In the genomic region with DNA sequence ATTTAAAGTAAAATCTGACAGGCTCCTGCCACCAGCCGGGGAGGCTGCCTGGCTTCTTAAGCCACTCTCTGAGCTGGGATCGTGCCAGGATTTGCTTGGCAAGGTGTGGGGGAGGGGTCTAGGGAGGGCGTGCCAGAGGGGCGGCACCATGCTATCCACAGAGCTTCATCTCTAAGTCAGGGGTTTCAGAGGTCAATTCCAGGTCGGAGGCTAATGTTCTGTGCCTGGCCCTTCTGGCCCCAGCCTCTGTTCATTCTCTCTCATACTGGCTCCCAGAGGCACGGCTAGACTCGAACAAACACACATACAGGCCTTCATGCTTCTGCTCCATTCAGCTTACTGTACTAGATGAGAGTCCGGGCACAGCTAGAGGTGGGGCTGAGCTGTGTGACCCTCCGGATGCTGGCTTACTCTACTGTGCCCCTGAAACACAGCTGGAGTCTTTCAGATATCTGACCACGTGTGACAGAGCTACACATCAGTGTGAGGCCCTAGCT, we compare ENCODE assay signal across 8 mouse cellular contexts. TPM values are rescaled to one million over a fixed set of nuclear protein-coding genes. Genes with fewer than 3 reads are reported as not detected.
DNase-seq lines count a peak whose midpoint lies in the region; ATAC-seq and TF ChIP-seq lines count a peak whose summit lies in the region.

No protein-coding gene starts in this region.

- peaks cover 4% of the 10 kb centered on the region; the same call in 1 of the 2 replicates for H3K4me1 ChIP-seq in liver, postnatal 0 days (ENCODE audit: insufficient read depth)
- peaks cover 33% of the 10 kb centered on the region for H3K4me1 ChIP-seq in forebrain, embryonic 14.5 days (ENCODE audit: control insufficient read depth, insufficient read depth, low read length)
- peaks cover 39% of the 10 kb centered on the region for H3K4me1 ChIP-seq in limb, embryonic 10.5 days
- H3K4me1 ChIP-seq in cerebellum, adult 2 months (ENCODE audit: control insufficient read depth, insufficient read depth, low read length) = peaks cover 26% of the 10 kb centered on the region

- no peak overlapping the region for H3K9ac ChIP-seq in liver, postnatal 0 days (replicated peaks)
- no peak overlapping the region for H3K9ac ChIP-seq in forebrain, embryonic 14.5 days (ENCODE audit: low read length)

- ATAC-seq in liver, postnatal 0 days = no peak
- peak; percentile 83 for ATAC-seq in forebrain, embryonic 14.5 days

- H3K4me3 ChIP-seq in liver, postnatal 0 days (ENCODE audit: low read depth, low read length) = no peak overlapping the region
- H3K4me3 ChIP-seq in forebrain, embryonic 14.5 days (ENCODE audit: low read depth, low read length) = no peak overlapping the region
- H3K4me3 ChIP-seq in limb, embryonic 10.5 days = no peak overlapping the region
- H3K4me3 ChIP-seq in cerebellum, adult 2 months (replicated peaks; ENCODE audit: insufficient read depth, low read depth, low read length) = no peak overlapping the region

- H3K27me3 ChIP-seq in liver, postnatal 0 days (ENCODE audit: insufficient read depth, low read length) = no peaks in the 10 kb centered on the region
- H3K27me3 ChIP-seq in forebrain, embryonic 14.5 days (replicated peaks; ENCODE audit: control insufficient read depth, insufficient read depth, low read length) = no peaks in the 10 kb centered on the region
- no peaks in the 10 kb centered on the region for H3K27me3 ChIP-seq in limb, embryonic 10.5 days (ENCODE audit: low read depth, poor library complexity, severe bottlenecking)
- H3K27me3 ChIP-seq in cerebellum, adult 2 months (ENCODE audit: control insufficient read depth, insufficient read depth, low read length) = no peaks in the 10 kb centered on the region

- no peak overlapping the region for H3K27ac ChIP-seq in liver, postnatal 0 days (ENCODE audit: low read depth)
- H3K27ac ChIP-seq in forebrain, embryonic 14.5 days (ENCODE audit: low read depth, low read length) = peak overlapping the region; percentile 88
- peak overlapping the region; percentile 72 for H3K27ac ChIP-seq in limb, embryonic 10.5 days
- no peak overlapping the region for H3K27ac ChIP-seq in cerebellum, adult 2 months (ENCODE audit: insufficient read depth, low read length)

- TF ChIP-seq CTCF in liver, postnatal 0 days (IDR thresholded peaks at IDR 0.05; ENCODE audit: low read depth) = no peak
- TF ChIP-seq CTCF in cerebellum, adult 2 months (IDR thresholded peaks at IDR 0.05; ENCODE audit: borderline replicate concordance, insufficient read depth, low read depth, low read length) = no peak

- 40% methylated on average over 10 of the region's 10 CpGs for WGBS in liver, postnatal 0 days (ENCODE audit: insufficient replicate concordance)
- 14% methylated on average over 10 of the region's 10 CpGs for WGBS in forebrain, embryonic 14.5 days
- 20% methylated on average over 10 of the region's 10 CpGs for WGBS in limb, embryonic 10.5 days
- 40% methylated on average over 10 of the region's 10 CpGs for WGBS in cerebellum, adult 2 months

- no peak for TF ChIP-seq POLR2A in cerebellum, adult 2 months (IDR thresholded peaks at IDR 0.05; ENCODE audit: borderline replicate concordance, insufficient read depth, low read length)

- no peak for TF ChIP-seq EP300 in liver, postnatal 0 days (IDR thresholded peaks at IDR 0.05; ENCODE audit: low read depth)

- H3K4me2 ChIP-seq in liver, postnatal 0 days (ENCODE audit: low read depth, low read length) = no peak overlapping the region
- peak overlapping the region; percentile 27; the same call in 1 of the 2 replicates for H3K4me2 ChIP-seq in forebrain, embryonic 14.5 days (ENCODE audit: low read length)

- H3K36me3 ChIP-seq in liver, postnatal 0 days (replicated peaks; ENCODE audit: insufficient read depth, low read length) = no peaks in the 10 kb centered on the region
- H3K36me3 ChIP-seq in forebrain, embryonic 14.5 days (ENCODE audit: control insufficient read depth, insufficient read depth, low read length) = no peaks in the 10 kb centered on the region
- H3K36me3 ChIP-seq in limb, embryonic 10.5 days = no peaks in the 10 kb centered on the region

- peak; percentile 24 for DNase-seq in liver, postnatal 0 days
- no peak for DNase-seq in liver
- DNase-seq in forebrain, embryonic 14.5 days (ENCODE audit: low spot score) = peak; percentile 91
- DNase-seq in limb, embryonic 10.5 days (ENCODE audit: low spot score) = peak; percentile 46
- peak; percentile 42 for DNase-seq in retina, postnatal 7 days (ENCODE audit: low read depth, low spot score)
- no peak for DNase-seq in thymus, postnatal 10 days (ENCODE audit: low spot score in 2 of 2)
- no peak for DNase-seq in testis, postnatal 10 days (ENCODE audit: low spot score)
- no peak for DNase-seq in cerebellum, adult 2 months

- no peaks in the 10 kb centered on the region for H3K9me3 ChIP-seq in liver, postnatal 0 days (ENCODE audit: low read length)
- H3K9me3 ChIP-seq in forebrain, embryonic 14.5 days (replicated peaks; ENCODE audit: control insufficient read depth, low read length) = no peaks in the 10 kb centered on the region
- H3K9me3 ChIP-seq in limb, embryonic 10.5 days (replicated peaks) = no peaks in the 10 kb centered on the region

RNA-seq across cellular contexts. Expression of a gene that starts 44.9 kb away (rescaled TPM):
- 5.5 and 6.3 TPM in 2 replicates for polyA plus RNA-seq in liver, postnatal 0 days (2015; fragmentation: Nextera tagmentation; extraction: Ambion mirVana)
- polyA plus RNA-seq in forebrain, embryonic 14.5 days (2014; fragmentation: Nextera tagmentation; extraction: Ambion mirVana) = 1.5 and 1.7 TPM in 2 replicates
- polyA plus RNA-seq in limb, embryonic 10.5 days (2016; fragmentation: Nextera tagmentation; extraction: Ambion mirVana) = 0.23 and 1.0 TPM in 2 replicates
- 7.6 and 9.2 TPM in 2 replicates for polyA plus RNA-seq in cerebellum, adult 2 months (2012; rRNA removed)

Comparison
In these comparisons a context has a peak if more than half of its experiments do, and no peak if none do; other contexts are left out.
1. DNase-seq: peak in liver, postnatal 0 days (single experiment), forebrain, embryonic 14.5 days (single experiment), limb, embryonic 10.5 days (single experiment) and retina, postnatal 7 days (single experiment); none in liver (single experiment), thymus, postnatal 10 days (0 of 2), testis, postnatal 10 days (single experiment) and cerebellum, adult 2 months (0 of 2).
2. H3K27ac ChIP-seq: peak in forebrain, embryonic 14.5 days (single experiment) and limb, embryonic 10.5 days (single experiment); none in liver, postnatal 0 days (single experiment) and cerebellum, adult 2 months (single experiment).